Mouse (Mus musculus): ENCODE results near the gene Hsh2d.

Gene Hsh2d

DNA sequence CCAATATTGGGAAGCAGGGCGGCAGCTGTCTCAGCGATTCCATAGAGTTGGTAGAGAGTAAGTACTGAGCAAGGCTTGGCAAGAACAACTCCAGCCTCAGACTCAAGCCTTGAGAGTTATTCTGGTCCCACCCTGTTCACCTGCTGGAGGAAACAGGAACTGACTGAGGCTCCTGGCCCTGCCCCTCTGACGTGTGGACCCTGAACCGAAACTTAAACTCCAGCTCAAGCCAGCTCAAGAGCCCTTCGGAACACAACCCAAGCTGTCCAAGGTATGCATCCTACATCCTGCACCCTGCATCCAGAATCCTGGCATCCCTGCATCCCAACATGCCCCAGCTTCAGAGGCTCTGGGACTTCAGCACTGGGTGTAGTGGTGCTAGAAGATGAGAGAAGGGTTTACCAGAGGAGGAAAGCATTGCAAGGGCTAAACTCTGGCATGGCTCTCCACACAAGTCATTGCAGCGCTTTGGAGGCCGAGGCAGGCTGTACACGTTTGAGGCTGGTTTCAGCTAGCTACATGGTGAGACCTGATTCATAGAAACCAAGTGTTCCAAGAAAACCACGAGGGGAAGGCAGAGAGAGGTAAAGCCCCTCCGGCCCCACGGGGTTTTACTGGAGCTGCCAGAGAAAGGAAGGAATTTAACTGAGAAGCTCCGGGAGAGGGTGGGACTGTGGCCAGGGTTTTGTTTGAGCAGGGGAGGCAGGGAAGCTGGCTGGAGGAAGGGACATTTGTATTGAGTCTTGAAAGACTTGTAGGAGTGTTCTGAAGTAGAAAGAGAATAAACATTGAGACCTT lies at the start of gene Hsh2d:
Gene Hsh2d (plus strand): TSS at position 222 of the 798 bp plus-strand sequence.
- no peak for DNase-seq (ENCODE audit: low spot score)

DNA sequence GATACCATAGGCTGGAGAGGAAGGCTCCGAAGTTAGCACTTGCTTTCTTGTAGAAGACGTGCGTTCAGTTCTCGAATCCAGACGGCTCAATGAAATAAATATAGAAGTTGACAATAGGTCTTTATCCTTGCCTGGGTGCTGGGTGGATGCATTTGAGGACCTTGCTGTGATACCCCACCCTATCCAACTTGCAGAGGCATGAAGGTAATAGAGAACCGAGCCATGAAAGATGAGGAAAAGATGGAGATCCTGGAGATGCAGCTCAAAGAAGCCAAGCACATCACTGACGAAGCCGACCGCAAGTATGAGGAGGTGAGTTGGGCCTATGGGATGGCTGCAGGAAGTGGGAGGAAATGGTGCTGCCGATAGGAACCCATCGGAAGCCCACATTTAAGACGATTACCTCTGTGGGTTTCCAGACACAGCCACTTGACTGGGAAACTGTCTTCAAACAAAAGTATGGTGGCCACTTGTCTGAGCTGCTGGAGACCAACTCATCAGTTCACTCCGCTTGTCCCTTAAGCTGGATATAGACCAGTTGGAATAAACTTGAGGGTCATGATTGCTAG lies 46.1 kb upstream of the Hsh2d start:
- no peak for DNase-seq (ENCODE audit: low spot score)

GRCm38 (mm10) chr8:72144345-72144975 lies 45.0 kb upstream of the Hsh2d start:
- no peak for DNase-seq (ENCODE audit: low spot score)

- no peak for DNase-seq (ENCODE audit: low spot score)
These were observed 43.9 kb upstream of the Hsh2d start for GRCm38 (mm10) chr8:72145511-72145910.

- no peak for DNase-seq (ENCODE audit: low spot score)
These were observed 43.4 kb upstream of the Hsh2d start for GRCm38 (mm10) chr8:72146056-72146455.

- DNase-seq (ENCODE audit: low spot score): no peak
These were observed 42.9 kb upstream of the Hsh2d start for GRCm38 (mm10) chr8:72146556-72146955.

- no peak for DNase-seq (ENCODE audit: low spot score)
These were observed 42.2 kb upstream of the Hsh2d start for GRCm38 (mm10) chr8:72147266-72147665.

DNA sequence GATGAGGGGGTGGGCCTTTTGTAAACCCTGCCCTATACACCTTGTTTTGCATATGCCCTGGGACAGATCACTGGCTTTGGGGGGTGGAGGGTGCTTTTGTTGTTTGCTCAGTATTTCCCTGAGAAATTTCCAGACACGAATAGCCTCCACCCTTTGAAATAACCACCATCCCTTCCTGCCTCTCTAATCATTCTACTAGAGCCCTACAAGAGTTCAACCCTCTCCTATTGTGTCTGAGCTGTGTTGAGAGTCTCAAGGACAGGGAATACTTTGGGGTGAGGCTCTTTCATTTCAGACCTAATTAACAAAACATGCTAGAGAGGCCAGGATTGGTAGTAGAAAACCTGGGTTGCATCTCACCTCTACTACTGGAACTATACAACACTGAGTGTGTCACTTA lies 40.4 kb upstream of the Hsh2d start:
- DNase-seq (ENCODE audit: low spot score): no peak

DNA sequence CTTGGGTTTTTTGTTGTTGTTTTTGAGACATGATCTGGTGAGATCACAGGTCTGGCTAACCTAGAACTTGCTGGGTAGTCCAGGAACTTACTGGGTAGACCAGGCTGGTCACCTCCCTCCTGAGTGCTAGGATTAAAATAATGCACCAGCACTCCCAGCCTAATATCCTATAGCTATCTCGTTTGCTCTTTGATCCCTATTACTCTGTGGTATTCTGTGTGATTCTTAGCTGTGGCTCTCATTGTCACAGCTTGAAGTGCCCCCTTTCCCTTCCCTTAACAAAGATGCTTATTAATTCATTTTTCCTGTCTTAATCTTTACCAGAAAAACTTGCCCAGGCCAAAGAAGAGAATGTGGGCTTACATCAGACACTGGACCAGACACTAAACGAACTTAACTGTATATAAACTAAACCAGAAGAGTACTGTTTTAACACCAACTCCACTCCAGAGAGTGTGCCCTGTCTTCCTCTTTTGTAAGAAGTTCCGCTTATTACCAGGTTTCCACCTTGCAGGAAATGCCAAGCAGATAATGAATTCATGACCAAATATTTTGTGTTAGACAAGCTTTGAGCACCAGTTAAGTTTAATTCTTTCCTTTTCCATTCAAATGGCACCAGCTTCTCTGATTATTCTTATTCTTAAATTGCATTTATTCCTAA lies 37.9 kb upstream of the Hsh2d start:
- DNase-seq (ENCODE audit: low spot score): no peak

- no peak for DNase-seq (ENCODE audit: low spot score)
These were observed 36.1 kb upstream of the Hsh2d start for GRCm38 (mm10) chr8:72153382-72153781.

GRCm38 (mm10) chr8:72158096-72158495 lies 31.3 kb upstream of the Hsh2d start:
- DNase-seq (ENCODE audit: low spot score): no peak

DNA sequence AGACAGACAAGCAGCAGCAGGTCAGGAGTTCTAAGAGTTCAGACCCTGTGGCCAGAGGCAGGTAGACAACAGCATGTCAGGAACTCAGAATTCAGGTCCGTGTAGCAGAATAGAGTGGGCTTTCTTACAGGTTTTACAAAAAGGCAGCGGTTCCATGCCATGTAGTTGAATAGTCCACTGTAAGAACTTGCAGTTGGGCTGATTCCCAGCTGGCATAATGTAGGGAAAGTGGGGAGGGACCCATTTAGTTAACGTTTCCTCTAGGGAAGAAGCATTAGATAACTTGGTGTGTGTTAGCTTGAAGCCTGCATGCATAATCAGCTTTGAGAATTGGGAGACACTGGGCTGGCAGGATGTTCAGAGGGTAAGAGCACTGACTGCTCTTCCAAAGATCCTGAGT lies 30.7 kb upstream of the Hsh2d start:
- DNase-seq (ENCODE audit: low spot score): no peak

GRCm38 (mm10) chr8:72160007-72160406 lies 29.4 kb upstream of the Hsh2d start:
- DNase-seq (ENCODE audit: low spot score): no peak

DNA sequence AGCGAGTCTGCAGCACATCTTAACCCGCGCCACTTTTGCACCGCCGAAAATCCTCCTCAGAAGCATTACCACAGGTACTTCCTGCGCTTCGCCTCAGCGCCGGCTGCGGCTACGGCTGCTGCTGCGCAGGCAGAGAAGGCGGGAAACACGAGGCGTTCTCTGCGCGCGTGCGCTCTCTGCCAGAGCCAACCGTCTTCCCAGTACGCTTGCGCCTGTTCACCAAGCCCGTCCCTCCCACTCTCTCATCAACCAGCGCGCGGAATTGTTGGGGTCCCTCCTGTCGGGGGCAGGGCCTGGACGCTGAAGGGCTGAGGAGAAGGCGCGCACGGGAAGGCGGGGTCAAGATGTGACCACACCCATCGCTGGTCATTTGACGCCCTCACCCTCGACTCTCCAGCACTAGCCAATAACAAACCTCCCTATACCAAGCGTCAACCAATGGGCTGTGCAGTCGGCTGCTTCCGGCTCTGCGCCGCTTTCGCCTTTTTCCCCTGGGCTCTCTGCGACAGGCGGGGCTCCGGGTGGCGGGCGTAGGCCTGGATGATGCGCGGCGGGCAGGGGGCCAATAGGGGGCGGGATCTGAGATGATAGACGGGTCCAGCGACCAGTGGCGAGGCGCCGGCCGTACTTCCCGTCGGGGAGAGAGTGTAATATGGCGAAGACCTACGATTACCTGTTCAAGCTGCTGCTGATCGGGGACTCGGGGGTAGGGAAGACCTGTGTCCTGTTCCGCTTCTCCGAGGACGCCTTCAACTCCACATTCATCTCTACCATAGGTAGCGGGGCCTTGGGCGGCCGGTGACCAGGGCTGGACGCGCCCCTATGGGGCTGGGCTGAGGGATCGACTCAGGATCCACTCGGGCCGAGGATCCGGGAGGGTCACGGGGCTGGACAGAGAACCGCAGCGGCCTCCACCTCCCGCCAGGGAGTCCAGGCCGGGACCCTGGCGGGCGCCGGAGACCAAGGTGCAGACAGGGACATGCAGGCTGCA lies 28.4 kb upstream of the Hsh2d start, which contains the start of gene Rab8a:
Gene Rab8a (plus strand): TSS at position 494 of the 991 bp plus-strand sequence.
- peak; percentile 100 for DNase-seq (ENCODE audit: low spot score)

DNA sequence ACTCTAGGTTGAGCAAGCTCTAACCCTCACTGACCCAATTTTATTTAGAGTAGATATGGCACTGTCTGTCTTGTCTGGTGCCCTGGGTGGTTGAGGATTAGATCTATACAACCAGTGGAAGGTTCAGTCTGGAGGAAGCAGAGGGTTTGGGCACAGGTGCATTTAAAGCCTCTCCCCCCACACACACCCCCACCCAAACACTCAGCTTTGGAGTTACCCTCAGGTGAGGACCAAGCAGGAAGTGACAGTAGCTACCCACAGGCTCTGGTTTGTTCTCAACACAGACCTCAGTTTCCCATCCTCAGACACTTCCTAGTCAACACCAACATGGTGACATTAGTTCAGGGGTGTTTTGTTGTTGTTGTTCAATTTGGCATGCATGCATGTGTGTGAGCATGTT lies 26.6 kb upstream of the Hsh2d start:
- DNase-seq (ENCODE audit: low spot score): no peak

GRCm38 (mm10) chr8:72169098-72169668 lies 20.3 kb upstream of the Hsh2d start:
- no peak for DNase-seq (ENCODE audit: low spot score)

DNA sequence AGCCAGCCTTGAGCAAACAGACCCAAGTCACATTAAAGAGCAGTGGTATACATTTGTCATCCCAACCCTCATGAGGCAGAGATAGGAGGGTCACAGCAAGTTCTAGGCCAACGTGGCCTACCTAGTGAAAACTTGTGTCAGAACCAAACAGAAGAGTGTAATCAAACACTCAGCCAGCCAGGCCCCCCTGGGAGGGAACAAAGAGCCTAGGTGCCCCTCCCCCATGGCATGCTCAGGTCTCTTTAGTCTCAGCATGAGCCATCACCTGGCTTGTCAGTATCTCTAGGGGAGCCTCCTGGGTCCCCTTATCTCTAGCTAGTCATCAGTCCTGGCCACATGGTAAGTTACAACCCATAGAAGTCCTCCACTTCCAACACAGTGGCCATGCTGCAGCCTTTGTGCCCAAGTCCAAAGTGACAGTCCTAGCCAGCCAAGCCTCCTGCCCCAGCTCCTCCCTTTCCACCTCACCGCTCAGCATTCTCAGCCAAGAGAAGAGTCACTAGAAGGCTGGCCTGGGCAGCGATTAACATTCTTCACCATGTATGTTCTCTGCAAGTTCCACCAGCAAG lies 19.7 kb upstream of the Hsh2d start:
- no peak for DNase-seq (ENCODE audit: low spot score)

- peak; percentile 54 for DNase-seq (ENCODE audit: low spot score)
These were observed 12.0 kb upstream of the Hsh2d start for GRCm38 (mm10) chr8:72177346-72177925.

- DNase-seq (ENCODE audit: low spot score): no peak
These were observed 5.8 kb upstream of the Hsh2d start for GRCm38 (mm10) chr8:72183554-72184202.

All from ovary, postnatal 36 days (tissue).